Mouse (Mus musculus) 3134 (cell line): ENCODE data around the gene Noc4l.

Experiments used
- DNase-seq: peaks from one replicate; pipeline ENCODE4 v3.0.0-alpha.2; 2011; ENCODE audit warnings: low spot score; ENCODE audit not compliant: insufficient read length; ENCODE audit errors: extremely low read depth

Gene Noc4l

DNA sequence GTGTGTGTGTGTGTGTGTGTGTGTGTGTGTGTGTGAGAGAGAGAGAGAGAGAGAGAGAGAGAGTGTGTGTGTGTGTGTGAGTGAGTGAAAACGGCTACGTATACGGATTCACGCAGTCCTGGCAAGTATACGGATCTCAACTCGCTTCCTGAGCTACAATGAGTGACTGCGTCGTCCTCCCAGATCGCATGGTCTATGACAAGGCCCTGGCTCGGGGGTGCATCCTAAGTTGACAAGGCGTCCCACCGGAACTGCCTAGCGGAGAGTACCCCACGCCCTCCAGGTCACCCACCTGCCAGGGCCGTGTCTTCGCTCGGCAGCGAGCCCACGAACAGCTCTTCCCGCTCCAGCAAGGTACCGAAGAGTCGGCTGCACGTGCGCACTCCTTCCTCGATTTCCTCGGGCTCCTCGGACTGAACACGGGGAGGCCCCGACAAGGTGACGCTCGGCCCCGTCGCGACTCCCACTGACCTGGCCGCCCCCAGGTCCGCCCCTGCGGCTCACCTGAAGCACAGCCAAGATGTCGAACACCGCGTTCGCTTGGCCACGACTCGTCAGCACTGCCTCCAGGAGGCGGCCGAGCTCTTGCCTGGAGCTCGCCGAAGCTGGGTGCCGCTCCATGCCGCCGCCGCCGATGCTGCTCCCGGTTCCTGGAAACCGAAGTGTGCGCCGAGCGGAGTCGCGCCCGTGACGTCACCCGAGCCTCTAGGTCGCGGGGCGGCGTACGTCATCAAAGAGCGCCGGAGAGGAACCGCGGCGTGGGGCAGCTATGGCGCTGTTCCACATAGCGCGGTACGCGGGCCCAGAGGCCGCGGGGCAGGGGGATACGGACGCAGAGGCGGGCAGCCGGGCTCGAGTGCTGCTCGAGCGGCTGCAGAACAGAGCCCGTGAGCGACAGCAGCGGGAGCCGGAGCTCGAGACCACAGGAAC, at the start of gene Noc4l, which contains the start of gene Ddx51:
Noc4l (minus strand) TSS at position 699 of the 930 bp plus-strand sequence.
Ddx51 (plus strand) TSS at position 733 of the 930 bp plus-strand sequence.
- peak; percentile 85 for DNase-seq

DNA sequence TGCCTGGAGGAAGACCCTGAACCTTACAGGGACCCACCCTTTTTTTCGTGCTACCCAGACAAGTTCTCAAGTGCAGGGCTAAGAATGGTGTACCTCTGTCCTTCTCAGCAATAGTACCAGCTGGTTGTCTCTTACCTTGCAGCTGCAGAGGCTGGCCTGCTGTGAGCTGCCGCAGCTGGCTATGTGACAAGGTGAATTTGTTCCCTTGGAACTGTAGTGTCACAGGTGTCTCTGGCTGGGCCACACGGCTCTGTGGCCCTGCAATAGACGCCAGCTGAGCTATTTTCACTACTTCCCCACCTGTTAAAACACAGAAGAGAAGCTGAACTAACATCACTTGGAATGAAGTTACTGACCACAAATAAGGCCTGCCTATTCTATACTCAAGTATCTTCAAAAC, 45.4 kb upstream of the Noc4l start:
- no peak for DNase-seq

DNA sequence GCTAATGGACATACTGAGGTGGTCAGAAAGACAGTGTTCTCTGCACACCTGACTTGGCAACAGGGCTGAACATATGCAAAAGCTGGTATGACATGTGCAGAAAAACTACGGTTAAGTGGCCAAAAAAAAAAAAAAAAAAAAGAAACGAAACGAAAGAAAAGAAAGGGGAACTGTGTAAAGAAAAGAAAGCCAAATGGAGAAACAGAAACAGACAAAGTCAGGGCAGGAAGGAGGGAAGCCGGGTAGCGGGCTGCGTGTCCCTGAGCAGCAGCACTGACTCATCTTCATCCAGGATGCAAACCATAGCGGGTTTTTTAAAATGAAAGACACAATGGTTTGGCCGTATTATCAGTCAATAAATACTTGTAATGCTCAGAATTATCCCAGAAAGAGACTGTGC, 28.8 kb upstream of the Noc4l start:
- no peak for DNase-seq

DNA sequence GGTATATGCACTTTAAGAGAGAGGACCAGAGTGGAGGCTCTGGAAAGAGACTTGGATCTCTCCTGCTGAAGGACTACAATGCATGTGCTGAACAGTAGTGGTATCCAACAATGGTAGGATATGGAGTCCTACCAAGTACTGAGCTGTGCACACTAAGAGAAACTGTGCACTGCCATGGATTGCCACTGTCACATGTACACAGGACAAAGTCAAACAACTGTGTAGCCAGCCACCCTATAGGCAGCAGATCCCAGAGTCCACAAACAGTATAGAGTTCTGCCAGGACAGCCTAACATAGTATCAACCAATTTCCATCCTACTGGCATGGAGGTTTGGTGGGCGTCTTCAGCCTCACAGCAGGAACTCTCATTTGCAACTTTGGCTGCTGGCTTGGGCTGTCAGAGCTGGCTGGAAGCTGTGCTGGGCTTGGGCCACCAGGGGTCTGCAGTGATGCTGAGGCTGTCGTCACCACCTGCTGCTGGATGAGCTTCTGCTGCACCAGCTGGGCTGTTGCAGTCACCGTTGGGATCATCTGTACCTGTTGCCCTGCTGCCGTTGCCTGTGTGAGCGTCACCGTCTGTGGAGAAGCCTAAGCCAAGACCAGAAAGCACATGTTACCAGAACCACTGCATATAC, 12.4 kb upstream of the Noc4l start:
- DNase-seq: no peak

DNA sequence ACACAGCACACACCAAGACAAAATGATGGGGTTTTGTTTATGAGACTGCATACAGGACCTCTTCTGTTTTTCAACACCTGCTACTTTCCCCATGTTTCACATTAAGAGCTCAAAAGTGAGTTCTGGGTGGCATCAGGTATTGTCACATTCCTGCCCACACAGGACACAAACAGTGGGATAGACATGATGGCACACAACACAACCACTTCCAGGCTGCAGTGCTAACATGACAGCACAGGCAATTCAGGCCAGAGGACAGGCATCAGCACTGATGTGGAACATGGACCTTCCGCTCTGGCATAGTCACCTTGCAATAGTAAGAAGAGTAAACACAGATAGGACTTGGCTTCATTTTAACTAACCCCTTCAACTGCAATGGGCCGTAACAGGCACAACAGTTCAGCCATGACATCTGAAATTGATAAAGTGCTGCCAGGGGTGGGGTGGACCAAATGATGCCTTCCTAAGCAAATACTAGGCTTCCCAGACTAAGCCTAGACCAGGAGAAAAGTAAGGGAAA, 11.6 kb upstream of the Noc4l start:
- DNase-seq: no peak

DNA sequence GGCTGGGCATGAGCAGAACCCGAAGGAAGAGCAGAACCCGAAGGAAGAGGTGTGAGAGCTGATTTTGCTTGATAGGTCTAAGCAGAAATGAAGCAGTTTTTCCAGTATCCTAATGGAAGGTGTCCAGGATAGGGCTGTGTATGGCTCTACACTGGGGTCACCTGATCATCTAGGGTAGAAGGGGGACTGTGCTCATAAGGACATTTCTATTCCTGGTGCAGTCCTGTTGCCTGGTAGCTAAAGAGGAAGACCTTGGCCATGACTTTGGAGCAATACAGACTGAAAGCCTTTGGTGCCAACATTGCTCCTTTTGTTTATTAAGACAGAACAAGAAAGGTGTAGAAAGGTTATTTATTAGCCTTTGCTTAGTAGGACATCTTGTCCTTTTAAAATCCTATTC, 10.8 kb upstream of the Noc4l start:
- DNase-seq: no peak

DNA sequence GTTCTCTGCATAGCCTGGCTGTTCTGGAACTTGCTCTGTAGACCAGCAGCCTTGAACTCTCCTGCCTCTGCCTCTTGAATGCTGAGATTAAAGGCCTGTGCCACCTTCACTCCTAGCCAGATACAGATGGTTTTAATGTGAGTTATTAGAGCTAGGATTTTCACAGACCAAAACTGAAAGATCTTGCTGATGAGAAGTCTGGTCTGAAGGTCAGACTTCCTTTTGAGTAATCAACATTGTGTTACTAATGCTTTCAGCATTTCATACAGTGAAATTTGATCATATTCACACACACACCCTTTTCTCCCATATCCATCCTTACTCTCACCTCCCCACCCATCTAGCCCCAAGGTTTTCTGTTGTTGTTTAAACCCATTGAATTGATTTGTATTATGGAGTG, 6.5 kb upstream of the Noc4l start:
- peak; percentile 23 for DNase-seq

DNA sequence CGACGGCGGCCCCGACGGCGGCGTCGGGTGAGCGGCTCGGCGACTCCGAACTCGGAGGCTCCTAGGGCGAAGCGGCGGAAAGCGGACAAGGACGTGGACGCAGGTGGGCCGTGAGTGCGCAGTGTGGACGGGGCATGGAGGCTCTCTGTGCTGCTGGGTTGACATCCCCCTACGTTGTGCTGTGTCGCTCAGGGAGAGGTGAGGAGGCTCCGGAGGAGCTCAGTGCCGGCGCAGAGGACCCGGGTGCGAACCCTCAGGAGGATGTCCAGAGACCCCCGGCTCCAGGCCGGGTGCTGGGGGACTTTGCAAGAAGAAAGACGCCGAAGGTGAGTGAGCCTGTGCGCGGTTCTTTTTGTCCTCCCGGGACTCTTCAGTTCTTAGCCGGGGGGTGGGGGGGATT, 469 bp upstream of the Noc4l start:
- no peak for DNase-seq

DNA sequence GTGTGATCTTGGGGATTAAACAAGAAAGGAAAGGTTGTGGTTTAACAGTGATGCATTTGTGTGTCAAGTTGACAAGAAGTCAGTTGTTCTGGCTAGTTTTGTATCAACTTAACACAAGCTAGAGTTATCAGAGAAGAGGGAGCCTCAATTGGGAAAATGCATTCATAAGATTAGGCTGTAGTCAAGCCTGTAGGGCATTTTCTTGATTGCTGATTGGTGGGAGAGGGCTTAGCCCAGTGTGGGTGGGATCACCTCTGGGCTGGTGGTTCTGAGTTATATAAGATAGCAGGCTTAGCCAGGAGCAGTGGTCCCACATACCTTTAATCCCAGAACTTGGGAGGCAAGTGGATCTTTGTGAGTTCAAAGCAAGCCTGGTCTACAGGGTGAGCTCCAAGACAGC, 6.8 kb downstream of the Noc4l start:
- no peak for DNase-seq

DNA sequence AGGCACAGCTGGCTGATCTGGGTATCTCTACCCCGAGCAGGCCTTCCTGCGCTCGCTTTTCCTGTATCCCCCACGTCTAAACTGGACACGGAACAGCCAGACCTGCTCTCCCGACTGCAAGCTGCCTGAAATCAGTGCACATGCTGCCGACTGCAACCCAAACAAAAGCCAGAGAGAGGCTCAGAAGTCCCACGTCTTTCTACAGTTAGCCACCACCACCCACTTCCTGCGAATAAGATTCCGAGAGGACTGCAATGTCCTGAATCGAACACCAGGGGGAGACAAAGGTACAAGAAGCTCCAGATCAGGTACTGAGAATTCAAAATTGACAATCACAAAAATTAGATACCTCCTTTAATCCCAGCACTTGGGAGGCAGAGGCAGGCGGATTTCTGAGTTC, 13.8 kb downstream of the Noc4l start:
- peak; percentile 30 for DNase-seq

DNA sequence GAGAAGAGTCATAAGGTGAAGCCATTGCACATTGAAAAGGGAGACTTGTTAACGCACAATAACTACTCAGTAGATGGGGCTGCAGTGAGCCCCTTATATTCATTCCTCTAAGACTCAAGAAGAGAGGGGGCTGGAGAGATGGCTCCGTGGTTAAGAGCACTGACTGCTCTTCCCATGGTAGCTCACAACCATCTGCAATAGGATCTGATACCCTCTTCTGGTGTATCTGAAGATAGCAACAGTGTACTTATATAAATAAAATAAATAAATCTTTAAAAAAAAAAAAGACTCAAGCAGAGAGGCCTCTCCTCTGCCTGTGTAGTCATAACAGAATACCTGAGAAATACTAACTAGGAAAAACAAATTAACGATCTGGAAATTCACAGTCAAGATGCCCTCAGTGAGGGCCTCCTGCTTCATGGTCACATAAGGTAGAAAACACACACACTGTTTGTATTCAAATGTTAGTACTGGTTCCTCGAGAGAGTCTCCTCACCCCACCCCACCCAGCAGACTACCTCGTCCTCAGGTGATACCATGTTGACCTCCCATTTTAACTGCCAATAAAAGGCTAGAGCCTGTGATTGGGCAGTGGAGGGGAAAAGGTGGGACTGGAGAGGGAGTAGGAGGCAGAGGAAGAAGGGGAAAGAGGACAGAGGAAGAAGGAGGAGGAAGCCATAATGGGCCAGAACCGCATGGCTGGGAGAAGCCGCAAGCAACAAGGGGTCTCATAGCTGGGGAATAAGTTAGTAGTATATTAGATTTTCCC, 14.7 kb downstream of the Noc4l start:
- no peak for DNase-seq

DNA sequence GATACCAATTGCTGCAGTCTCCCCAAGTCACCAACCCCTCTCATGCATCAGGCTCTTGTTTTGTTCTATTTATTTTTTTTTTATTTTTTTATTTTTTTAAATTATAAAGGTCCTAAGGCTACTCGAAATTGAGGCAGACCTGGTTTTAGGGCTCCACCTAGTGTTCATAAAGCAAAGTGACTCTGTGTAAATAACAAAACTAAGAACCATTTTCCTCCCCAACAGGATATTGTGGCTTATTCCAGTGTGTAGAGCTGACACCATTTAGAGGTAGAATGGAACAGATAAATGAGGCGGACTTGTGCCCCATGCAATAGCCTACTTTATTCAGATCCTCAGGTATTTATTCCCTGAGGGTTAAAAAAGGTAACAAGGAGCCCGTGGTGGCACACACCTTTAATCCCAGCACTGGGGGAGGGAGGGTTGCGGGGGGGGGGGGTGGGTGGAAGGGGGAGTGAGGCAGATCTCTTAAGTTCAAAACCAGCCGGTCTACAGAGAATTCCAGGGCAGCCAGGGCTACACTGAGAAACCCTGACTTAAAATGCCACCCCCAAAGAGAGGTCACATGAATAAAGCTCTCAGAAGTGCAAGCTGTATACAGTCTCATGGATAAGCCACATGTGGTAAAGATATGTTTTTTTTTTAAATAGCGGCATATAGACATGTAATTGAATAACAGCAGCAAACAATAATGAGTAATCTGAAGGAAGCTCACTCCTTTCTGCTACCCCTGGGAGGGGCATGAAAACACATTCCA, 17.1 kb downstream of the Noc4l start:
- DNase-seq: no peak

DNA sequence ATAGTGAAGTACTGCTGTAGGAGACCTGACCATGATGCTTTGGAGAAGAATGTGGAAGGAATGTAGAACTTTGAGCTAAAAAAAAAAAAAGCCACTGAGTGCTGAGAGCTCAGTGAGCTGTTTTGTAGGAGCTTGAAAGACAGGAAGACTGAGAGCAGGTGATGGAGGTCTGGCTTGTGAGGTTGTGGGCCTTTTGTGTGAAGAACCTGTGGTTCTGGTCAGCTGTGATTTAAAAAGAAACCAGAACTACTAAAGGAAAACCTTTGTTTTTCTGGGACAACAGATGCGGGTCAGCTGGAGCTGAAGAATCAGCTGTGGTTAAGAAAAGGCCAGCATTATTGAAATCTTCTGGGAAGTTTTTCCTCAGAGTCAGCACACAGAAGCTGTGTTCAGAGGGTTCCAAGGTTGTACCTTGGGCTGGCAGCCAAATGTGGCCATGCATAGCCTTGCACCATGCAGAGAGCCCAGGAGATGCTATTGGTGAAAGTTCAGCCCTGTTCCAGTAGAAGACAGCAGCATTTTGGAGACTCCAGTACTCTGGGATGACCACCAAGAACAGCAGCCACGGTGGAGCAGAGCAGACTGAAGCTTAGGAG, 23.6 kb downstream of the Noc4l start:
- DNase-seq: no peak

DNA sequence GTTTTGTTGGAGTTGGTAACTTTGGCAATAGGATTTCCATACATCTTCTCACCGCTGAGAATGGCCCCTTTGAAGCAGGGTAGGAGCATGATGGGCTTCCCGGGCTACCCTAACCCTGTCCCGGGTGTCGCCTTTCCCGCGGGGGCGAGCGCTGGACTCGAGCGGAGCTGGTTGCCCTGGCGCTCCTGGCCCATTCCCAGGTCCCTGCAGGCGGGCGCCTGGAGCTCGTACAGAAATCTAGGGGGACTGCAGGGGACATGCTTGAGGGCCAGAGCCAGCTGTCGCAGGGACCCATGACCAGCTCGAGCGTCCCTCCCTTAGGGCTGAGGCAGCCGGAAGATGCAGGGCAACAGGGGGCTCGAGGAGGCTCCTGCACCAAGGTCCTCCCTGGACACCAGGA, 25.1 kb downstream of the Noc4l start:
- no peak for DNase-seq

DNA sequence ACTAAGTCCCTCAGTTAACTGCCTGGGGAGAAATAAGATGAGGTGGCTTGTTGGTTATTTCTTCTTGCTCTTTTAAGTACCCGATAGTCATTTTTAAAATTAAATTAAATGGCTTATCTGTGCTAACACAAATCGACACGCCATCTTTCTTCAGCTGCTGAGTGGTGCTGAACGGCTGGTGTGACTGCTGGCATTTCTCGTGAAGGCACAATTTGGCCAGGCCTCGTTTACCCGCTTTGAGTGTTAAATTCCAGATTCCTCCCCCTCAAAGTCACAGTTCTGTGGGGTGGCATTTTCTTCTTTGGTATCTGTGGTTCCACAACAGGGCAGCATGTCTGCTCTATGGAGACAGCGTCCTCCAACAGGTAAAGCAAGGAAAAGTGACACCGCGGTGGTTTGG, 25.9 kb downstream of the Noc4l start:
- DNase-seq: no peak

DNA sequence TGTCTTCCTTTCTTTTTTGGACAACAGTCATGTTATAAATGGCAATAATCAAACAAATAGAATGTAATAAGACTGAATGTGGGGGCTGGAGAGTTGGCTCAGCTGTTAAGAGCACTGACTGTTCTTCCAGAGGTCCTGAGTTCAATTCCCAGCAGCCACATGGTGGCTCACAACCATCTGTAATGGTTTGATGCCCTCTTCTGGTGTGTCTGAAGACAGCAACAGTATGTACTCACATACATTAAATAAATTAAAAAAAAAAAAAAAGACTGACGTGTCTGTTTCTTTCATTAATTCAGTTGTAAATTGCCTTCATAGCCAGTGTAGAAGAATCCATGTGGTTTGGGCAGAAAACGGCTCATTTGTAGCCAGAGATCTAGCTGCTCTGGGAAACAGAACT, 28.9 kb downstream of the Noc4l start:
- no peak for DNase-seq

DNA sequence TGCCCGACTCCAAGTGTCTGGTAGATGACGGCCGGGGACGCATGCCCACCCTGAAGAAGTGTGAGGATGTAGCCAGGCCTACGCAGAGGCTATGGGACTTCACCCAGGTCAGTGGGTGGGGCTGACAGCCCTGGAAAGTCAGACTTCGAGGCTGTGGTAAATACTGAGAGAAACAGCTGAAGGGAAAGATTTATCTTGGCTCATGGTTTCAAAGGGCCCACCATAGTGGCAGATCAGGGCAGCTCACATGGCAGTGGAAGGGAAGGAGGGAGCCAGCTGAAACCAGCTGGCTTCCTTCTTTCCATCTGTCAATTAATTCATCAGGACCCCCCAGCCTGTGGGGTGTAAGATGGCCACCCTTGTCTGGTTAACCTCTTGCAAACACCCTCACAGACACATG, 34.0 kb downstream of the Noc4l start:
- DNase-seq: no peak

DNA sequence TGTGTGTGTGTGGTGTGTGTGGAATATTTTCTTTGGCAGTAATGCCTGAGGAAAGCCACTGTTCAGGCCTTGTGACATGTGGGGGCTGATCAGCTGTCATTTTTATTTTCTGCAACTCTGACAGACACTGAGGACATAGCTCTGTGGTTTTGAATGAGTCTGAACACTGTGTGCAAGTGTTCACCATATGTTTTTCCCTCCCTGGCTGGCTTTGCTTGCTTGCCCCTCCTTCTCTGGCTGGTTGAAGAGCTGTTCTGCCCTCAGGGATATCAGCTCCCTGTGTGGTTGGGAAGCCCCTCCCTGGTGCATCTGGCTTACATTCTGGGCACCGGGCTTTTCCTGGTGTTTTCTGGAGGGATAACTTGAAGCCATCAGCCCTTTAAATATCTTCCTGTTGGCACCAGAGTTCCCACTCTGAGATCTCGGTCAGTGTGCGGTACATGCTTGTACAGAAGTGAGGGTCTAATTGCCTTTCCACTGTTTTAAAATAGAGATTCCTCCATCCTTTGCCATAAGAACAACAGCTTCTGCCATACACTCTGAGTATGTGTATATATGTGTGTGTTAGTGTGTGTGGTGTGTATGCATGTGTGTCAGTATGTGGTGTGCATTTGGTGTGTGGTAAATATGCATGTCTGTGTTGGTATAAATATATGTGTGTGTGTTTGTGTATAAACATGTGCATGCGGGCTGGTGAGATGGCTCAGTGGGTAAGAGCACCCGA, 41.6 kb downstream of the Noc4l start:
- peak; percentile 42 for DNase-seq

DNA sequence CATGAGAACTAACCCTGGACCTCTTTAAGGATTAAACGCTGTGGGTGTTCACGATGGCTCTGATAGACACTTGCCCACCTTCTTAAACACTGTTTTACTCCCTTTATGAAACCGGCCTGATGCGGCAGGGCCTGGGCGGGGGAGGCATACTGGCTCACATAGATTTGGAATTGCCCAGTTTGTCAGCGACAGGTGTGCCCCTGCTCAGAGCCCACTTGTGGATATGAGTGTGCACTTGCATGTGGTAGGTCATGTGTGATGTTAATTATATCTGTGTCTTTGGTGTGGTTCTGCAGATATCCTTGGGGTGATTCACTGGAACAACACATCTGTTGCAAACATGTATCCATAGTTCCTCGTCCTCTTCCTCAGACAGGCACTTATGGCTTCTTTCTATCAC, 42.7 kb downstream of the Noc4l start:
- no peak for DNase-seq
